Mouse (Mus musculus) heart, embryonic 15.5 days (tissue): Measurements from ENCODE around the gene Kcmf1. TPM values are rescaled to one million over a fixed set of nuclear protein-coding genes. Genes with fewer than 3 reads are reported as not detected.

Experiments
- ATAC-seq: fragments of 200-750 bp; cut with Nextera tagmentation; replicated peaks from 2 replicates; pipeline ENCODE4 v1.8.0; 2017; ENCODE audit warnings: low read depth, moderate TSS enrichment; ENCODE audit not compliant: insufficient number of reproducible peaks, insufficient read depth, low FRiP score
- H3K27ac ChIP-seq: fragments of 300-500 bp; sonication (generic); 2 replicates; pipeline ENCODE4 v1.5.1; 2015; ENCODE audit warnings: mild to moderate bottlenecking, inconsistent platforms
- H3K27me3 ChIP-seq: fragments of 300-500 bp; sonication (generic); 2 replicates; pipeline ENCODE4 v1.6.1; 2015; ENCODE audit warnings: inconsistent platforms
- H3K36me3 ChIP-seq: fragments of 300-500 bp; sonication (generic); 2 replicates; pipeline ENCODE4 v1.6.1; 2015; ENCODE audit warnings: mild to moderate bottlenecking, inconsistent platforms
- H3K4me1 ChIP-seq: fragments of 300-500 bp; sonication (generic); replicated peaks from 2 replicates; pipeline ENCODE4 v1.6.1; 2015; ENCODE audit warnings: inconsistent platforms
- H3K4me2 ChIP-seq: fragments of 300-500 bp; sonication (generic); 2 replicates; pipeline ENCODE4 v1.6.1; 2015; ENCODE audit warnings: inconsistent platforms, mild to moderate bottlenecking, moderate library complexity
- H3K4me3 ChIP-seq: fragments of 300-500 bp; sonication (generic); 2 replicates; pipeline ENCODE4 v1.5.1; 2015; ENCODE audit warnings: mild to moderate bottlenecking, inconsistent platforms
- H3K9ac ChIP-seq: fragments of 300-500 bp; sonication (generic); 2 replicates; pipeline ENCODE4 v1.6.1; 2015; ENCODE audit warnings: mild to moderate bottlenecking, inconsistent platforms
- H3K9me3 ChIP-seq: fragments of 300-500 bp; sonication (generic); replicated peaks from 2 replicates; pipeline ENCODE4 v1.6.1; 2016; ENCODE audit warnings: inconsistent platforms
- WGBS: fragments of 180-500 bp; shearing (Covaris S2); methylation state at CpG from one replicate; pipeline ENCODE4 v1.1.7; 2015; ENCODE audit warnings: mixed read lengths; 5-methylcytosine and 5-hydroxymethylcytosine counted together
- polyA plus RNA-seq: library from polyadenylated mRNA; unstranded; fragments of >200 nt; fragmentation: Nextera tagmentation; extraction: Ambion mirVana; gene quantifications from 2 replicates; pipeline ENCODE4 v1.2.1, GENCODE M21; 2015

The Kcmf1 gene
- polyA plus RNA-seq, 1 experiment from 2014 or later, result 40.7 TPM

GRCm38 (mm10) chr6:72926031-72926430, 26.3 kb upstream of the Kcmf1 start:
- Histone ChIP-seq H3K27me3 (no peaks in the 10 kb centered on the region), H3K36me3 (no peaks in the 10 kb centered on the region), H3K9ac (no peak overlapping the region), H3K4me3 (no peak overlapping the region), H3K9me3 (no peaks in the 10 kb centered on the region), H3K27ac (peak overlapping the region; percentile 45; the same call in 1 of the 2 replicates), H3K4me1 (peaks cover 11% of the 10 kb centered on the region), H3K4me2 (no peak overlapping the region)
- 82% methylated on average over 4 of the region's 4 CpGs for WGBS
- no peak for ATAC-seq

GRCm38 (mm10) chr6:72923381-72923780, 23.6 kb upstream of the Kcmf1 start:
- H3K27me3 ChIP-seq, result no peaks in the 10 kb centered on the region
- H3K4me1 ChIP-seq, result peaks cover 11% of the 10 kb centered on the region
- no peak overlapping the region for H3K27ac ChIP-seq
- ATAC-seq, result no peak
- no peaks in the 10 kb centered on the region for H3K9me3 ChIP-seq
- H3K9ac ChIP-seq, result no peak overlapping the region
- H3K36me3 ChIP-seq, result no peaks in the 10 kb centered on the region
- 77% methylated on average over 8 of the region's 8 CpGs for WGBS
- no peak overlapping the region for H3K4me2 ChIP-seq
- no peak overlapping the region for H3K4me3 ChIP-seq

- no peak overlapping the region for H3K4me2 ChIP-seq
- 88% methylated on average over 3 of the region's 3 CpGs for WGBS
- no peak overlapping the region for H3K4me3 ChIP-seq
- no peak for ATAC-seq
- no peak overlapping the region for H3K27ac ChIP-seq
- H3K4me1 ChIP-seq, result no peaks in the 10 kb centered on the region
- H3K9me3 ChIP-seq, result no peaks in the 10 kb centered on the region
- H3K27me3 ChIP-seq, result no peaks in the 10 kb centered on the region
- H3K9ac ChIP-seq, result no peak overlapping the region
- H3K36me3 ChIP-seq, result no peaks in the 10 kb centered on the region
Measured at GRCm38 (mm10) chr6:72921081-72921480, 21.3 kb upstream of the Kcmf1 start.

- no peak overlapping the region for H3K4me3 ChIP-seq
- no peak overlapping the region for H3K4me2 ChIP-seq
- 75% methylated on average over 9 of the region's 9 CpGs for WGBS
- no peaks in the 10 kb centered on the region for H3K9me3 ChIP-seq
- H3K9ac ChIP-seq, result no peak overlapping the region
- no peak for ATAC-seq
- no peaks in the 10 kb centered on the region for H3K36me3 ChIP-seq
- H3K4me1 ChIP-seq, result no peaks in the 10 kb centered on the region
- no peak overlapping the region for H3K27ac ChIP-seq
- H3K27me3 ChIP-seq, result no peaks in the 10 kb centered on the region
Measured at GRCm38 (mm10) chr6:72918510-72919033, 18.8 kb upstream of the Kcmf1 start.

GRCm38 (mm10) chr6:72916330-72916729, 16.6 kb upstream of the Kcmf1 start:
- WGBS, result 83% methylated on average over 7 of the region's 7 CpGs
- ATAC-seq, result no peak
- Histone ChIP-seq H3K9me3 (no peaks in the 10 kb centered on the region), H3K36me3 (no peaks in the 10 kb centered on the region), H3K9ac (no peak overlapping the region), H3K4me2 (no peak overlapping the region), H3K27ac (no peak overlapping the region), H3K4me1 (no peaks in the 10 kb centered on the region), H3K27me3 (no peaks in the 10 kb centered on the region), H3K4me3 (no peak overlapping the region)

- ATAC-seq, result no peak
- no peaks in the 10 kb centered on the region for H3K9me3 ChIP-seq
- no peak overlapping the region for H3K4me3 ChIP-seq
- no peaks in the 10 kb centered on the region for H3K27me3 ChIP-seq
- 72% methylated on average over 6 of the region's 6 CpGs for WGBS
- H3K4me2 ChIP-seq, result no peak overlapping the region
- H3K36me3 ChIP-seq, result no peaks in the 10 kb centered on the region
- H3K9ac ChIP-seq, result no peak overlapping the region
- no peaks in the 10 kb centered on the region for H3K4me1 ChIP-seq
- H3K27ac ChIP-seq, result no peak overlapping the region
Measured at GRCm38 (mm10) chr6:72914087-72914749, 14.4 kb upstream of the Kcmf1 start.

- Histone ChIP-seq H3K27ac (no peak overlapping the region), H3K4me1 (no peaks in the 10 kb centered on the region), H3K27me3 (no peaks in the 10 kb centered on the region), H3K4me2 (no peak overlapping the region), H3K9ac (no peak overlapping the region), H3K9me3 (no peaks in the 10 kb centered on the region), H3K36me3 (no peaks in the 10 kb centered on the region), H3K4me3 (no peak overlapping the region)
- no peak for ATAC-seq
- 56% methylated on average over 4 of the region's 4 CpGs for WGBS
Measured at GRCm38 (mm10) chr6:72911261-72911660, 11.5 kb upstream of the Kcmf1 start.

GRCm38 (mm10) chr6:72902254-72902990, 2.6 kb upstream of the Kcmf1 start:
- H3K4me1 ChIP-seq, result peaks cover 13% of the 10 kb centered on the region
- no peak overlapping the region for H3K27ac ChIP-seq
- WGBS, result 80% methylated on average over 6 of the region's 6 CpGs
- H3K4me2 ChIP-seq, result no peak overlapping the region
- H3K9me3 ChIP-seq, result no peaks in the 10 kb centered on the region
- no peak overlapping the region for H3K9ac ChIP-seq
- H3K4me3 ChIP-seq, result no peak overlapping the region
- H3K27me3 ChIP-seq, result no peaks in the 10 kb centered on the region
- no peaks in the 10 kb centered on the region for H3K36me3 ChIP-seq
- no peak for ATAC-seq

GRCm38 (mm10) chr6:72900952-72901351, 1.2 kb upstream of the Kcmf1 start:
- Histone ChIP-seq H3K27ac (peak overlapping the region; percentile 100), H3K9ac (peak overlapping the region; percentile 100), H3K27me3 (no peaks in the 10 kb centered on the region), H3K36me3 (0 out of 2 replicates have a peak, but pooled peaks cover 5% of the 10 kb centered on the region), H3K4me2 (peak overlapping the region; percentile 68), H3K4me3 (peak overlapping the region; percentile 98), H3K9me3 (no peaks in the 10 kb centered on the region), H3K4me1 (peaks cover 28% of the 10 kb centered on the region)
- ATAC-seq, result no peak
- 41% methylated on average over 7 of the region's 7 CpGs for WGBS

GRCm38 (mm10) chr6:72899201-72899780, 488 bp downstream of the Kcmf1 start:
- H3K36me3 ChIP-seq, result 0 out of 2 replicates have a peak, but pooled peaks cover 5% of the 10 kb centered on the region
- H3K4me3 ChIP-seq, result peak overlapping the region; percentile 98
- H3K4me2 ChIP-seq, result peak overlapping the region; percentile 68
- WGBS, result under 1% methylated on average over 72 of the region's 85 CpGs
- no peaks in the 10 kb centered on the region for H3K27me3 ChIP-seq
- H3K4me1 ChIP-seq, result peaks cover 44% of the 10 kb centered on the region
- H3K27ac ChIP-seq, result peak overlapping the region; percentile 100
- ATAC-seq, result peak; percentile 50
- H3K9ac ChIP-seq, result peak overlapping the region; percentile 100
- H3K9me3 ChIP-seq, result no peaks in the 10 kb centered on the region
